Mouse (Mus musculus) myocyte (in vitro differentiated cells): Measurements from ENCODE around the gene Ruvbl1. TPM values are rescaled to one million over a fixed set of nuclear protein-coding genes. Genes with fewer than 3 reads are reported as not detected.

ENCODE experiments used
- H3K27me3 ChIP-seq: one replicate; pipeline ENCODE4 v1.6.1; 2011; ENCODE audit not compliant: control insufficient read depth, insufficient read depth, insufficient read length
- H3K36me3 ChIP-seq: one replicate; pipeline ENCODE4 v1.6.1; 2011; ENCODE audit not compliant: control insufficient read depth, insufficient read depth
- H3K4me2 ChIP-seq: one replicate; pipeline ENCODE4 v1.6.1; 2011; ENCODE audit warnings: low read depth, control low read depth
- H3K4me3 ChIP-seq: one replicate; pipeline ENCODE4 v1.5.1; 2011; ENCODE audit warnings: mild to moderate bottlenecking, control low read depth, moderate library complexity
- H3K79me2 ChIP-seq: one replicate; pipeline ENCODE4 v1.6.1; 2011; ENCODE audit not compliant: control insufficient read depth, insufficient read depth
- H3ac ChIP-seq: one replicate; pipeline ENCODE4 v1.6.1; 2011; ENCODE audit not compliant: control insufficient read depth, insufficient read length
- CEBPB ChIP-seq: IDR thresholded peaks from 2 replicates; pipeline ENCODE4 v1.6.1; 2011; ENCODE audit warnings: mild to moderate bottlenecking, moderate library complexity; ENCODE audit not compliant: poor library complexity, insufficient read depth, severe bottlenecking
- E2F4 ChIP-seq: IDR thresholded peaks from one replicate; pipeline ENCODE4 v1.6.1; 2011; ENCODE audit warnings: mild to moderate bottlenecking, control low read depth, moderate library complexity; ENCODE audit not compliant: insufficient read depth
- MAX ChIP-seq: IDR thresholded peaks from one replicate; pipeline ENCODE4 v1.6.1; 2011; ENCODE audit warnings: low read depth, mild to moderate bottlenecking, control low read depth
- MYOD1 ChIP-seq, 3 experiments: IDR thresholded peaks; one replicate each; pipeline ENCODE4 v1.6.1; 2011; ENCODE audit warnings: control low read depth in 2 of 3, low read depth in 2 of 3, mild to moderate bottlenecking in 2 of 3, moderate library complexity in 1 of 3; ENCODE audit not compliant: insufficient read length in 2 of 3, control insufficient read depth in 1 of 3
- MYOG ChIP-seq, 3 experiments: IDR thresholded peaks; one replicate each; pipeline ENCODE4 v1.6.1; 2011; ENCODE audit warnings: control low read depth in 2 of 3, low read depth in 2 of 3, mild to moderate bottlenecking in 2 of 3; ENCODE audit not compliant: insufficient read length in 2 of 3, control insufficient read depth in 1 of 3, insufficient read depth in 1 of 3
- POLR2A ChIP-seq: IDR thresholded peaks from one replicate; pipeline ENCODE4 v1.6.1; 2011; ENCODE audit warnings: low read depth, mild to moderate bottlenecking, control low read depth, moderate library complexity; ENCODE audit not compliant: insufficient read length
- POLR2AphosphoS2 ChIP-seq: IDR thresholded peaks from one replicate; pipeline ENCODE4 v1.6.1; 2011; ENCODE audit warnings: low read depth, control low read depth; ENCODE audit not compliant: insufficient read length
- REST ChIP-seq: IDR thresholded peaks from one replicate; pipeline ENCODE4 v1.6.1; 2011; ENCODE audit warnings: mild to moderate bottlenecking, control low read depth, moderate library complexity; ENCODE audit not compliant: insufficient read depth, insufficient read length
- SRF ChIP-seq: IDR thresholded peaks from one replicate; pipeline ENCODE4 v1.6.1; 2011; ENCODE audit warnings: low read depth; ENCODE audit not compliant: control insufficient read depth, insufficient read length
- TCF12 ChIP-seq: IDR thresholded peaks from one replicate; pipeline ENCODE4 v1.6.1; 2011; ENCODE audit warnings: mild to moderate bottlenecking, control low read depth; ENCODE audit not compliant: poor library complexity, insufficient read depth, severe bottlenecking
- TCF3 ChIP-seq: IDR thresholded peaks from one replicate; pipeline ENCODE4 v1.6.1; 2011; ENCODE audit warnings: low read depth, control low read depth; ENCODE audit not compliant: insufficient read length
- USF1 ChIP-seq: IDR thresholded peaks from one replicate; pipeline ENCODE4 v1.6.1; 2011; ENCODE audit warnings: low read depth, mild to moderate bottlenecking, control low read depth, moderate library complexity
- polyA plus RNA-seq: library from polyadenylated mRNA; unstranded; fragments of >200 nt; fragmentation: generic; extraction: Trizol; gene quantifications from one replicate; pipeline ENCODE4 v1.2.1, GENCODE M21; 2012; ENCODE audit warnings: missing spikeins

The Ruvbl1 gene
- polyA plus RNA-seq, 1 experiment = 58.6 TPM

GRCm38 (mm10) chr6:88524056-88524455 is 58.8 kb downstream of the Ruvbl1 start:
- no peak for TF ChIP-seq POLR2A
- no peak for TF ChIP-seq CEBPB
- no peak for TF ChIP-seq USF1
- TF ChIP-seq MAX = no peak
- TF ChIP-seq POLR2AphosphoS2 = no peak
- no peak for TF ChIP-seq MYOD1 (IDR thresholded peaks at IDR 0.05; ENCODE audit: control insufficient read depth in 1 of 3, insufficient read length in 2 of 3, low read depth in 2 of 3)
- no peak for TF ChIP-seq REST
- Histone ChIP-seq H3K79me2 (no peaks in the 10 kb centered on the region), H3K4me2 (no peak overlapping the region), H3ac (no peak overlapping the region), H3K4me3 (no peak overlapping the region), H3K36me3 (no peaks in the 10 kb centered on the region), H3K27me3 (peaks cover 11% of the 10 kb centered on the region)

- Histone ChIP-seq H3K4me2 (no peak overlapping the region), H3K4me3 (no peak overlapping the region), H3K27me3 (peaks cover 20% of the 10 kb centered on the region), H3K36me3 (no peaks in the 10 kb centered on the region), H3ac (no peak overlapping the region), H3K79me2 (no peaks in the 10 kb centered on the region)
- no peak for TF ChIP-seq POLR2A
- no peak for TF ChIP-seq E2F4
- no peak for TF ChIP-seq POLR2AphosphoS2
- no peak for TF ChIP-seq MAX
- no peak for TF ChIP-seq CEBPB
- no peak for TF ChIP-seq MYOG (IDR thresholded peaks at IDR 0.05; ENCODE audit: control insufficient read depth in 1 of 3, insufficient read depth in 1 of 3, insufficient read length in 2 of 3, low read depth in 2 of 3)
- no peak for TF ChIP-seq USF1
These were observed 65.1 kb downstream of the Ruvbl1 start for GRCm38 (mm10) chr6:88530306-88530705.

- H3K27me3 ChIP-seq = peaks cover 14% of the 10 kb centered on the region
- no peak for TF ChIP-seq CEBPB
- no peak for TF ChIP-seq SRF
- TF ChIP-seq MAX = no peak
- TF ChIP-seq TCF12 = no peak
- TF ChIP-seq MYOG (IDR thresholded peaks at IDR 0.05; ENCODE audit: control insufficient read depth in 1 of 3, insufficient read depth in 1 of 3, insufficient read length in 2 of 3, low read depth in 2 of 3) = no peak
- TF ChIP-seq POLR2A = no peak
- no peak for TF ChIP-seq USF1
- TF ChIP-seq TCF3 = no peak
- no peak for TF ChIP-seq POLR2AphosphoS2
- no peak for TF ChIP-seq MYOD1 (IDR thresholded peaks at IDR 0.05; ENCODE audit: control insufficient read depth in 1 of 3, insufficient read length in 2 of 3, low read depth in 2 of 3)
- TF ChIP-seq E2F4 = no peak
- TF ChIP-seq REST = no peak
- H3K4me2 ChIP-seq = no peak overlapping the region
These were observed 75.0 kb downstream of the Ruvbl1 start for GRCm38 (mm10) chr6:88540093-88540755.

GRCm38 (mm10) chr6:88544241-88544640 is 79.0 kb downstream of the Ruvbl1 start:
- Histone ChIP-seq H3K4me3 (no peak overlapping the region), H3K4me2 (no peak overlapping the region), H3K79me2 (no peaks in the 10 kb centered on the region), H3K36me3 (no peaks in the 10 kb centered on the region), H3K27me3 (peaks cover 6% of the 10 kb centered on the region), H3ac (no peak overlapping the region)
- TF ChIP-seq POLR2AphosphoS2 = no peak
- TF ChIP-seq MYOG (IDR thresholded peaks at IDR 0.05; ENCODE audit: control insufficient read depth in 1 of 3, insufficient read depth in 1 of 3, insufficient read length in 2 of 3, low read depth in 2 of 3) = no peak
- no peak for TF ChIP-seq CEBPB
- no peak for TF ChIP-seq REST
- no peak for TF ChIP-seq TCF3
- no peak for TF ChIP-seq POLR2A
- no peak for TF ChIP-seq E2F4
- TF ChIP-seq MAX = no peak
- TF ChIP-seq TCF12 = no peak
- no peak for TF ChIP-seq SRF
- TF ChIP-seq USF1 = no peak
- no peak for TF ChIP-seq MYOD1 (IDR thresholded peaks at IDR 0.05; ENCODE audit: control insufficient read depth in 1 of 3, insufficient read length in 2 of 3, low read depth in 2 of 3)

More at GRCm38 (mm10) chr6:88540093-88540755, 75.0 kb downstream of the Ruvbl1 start:
- H3K4me3 ChIP-seq = no peak overlapping the region
- no peaks in the 10 kb centered on the region for H3K79me2 ChIP-seq
- H3K36me3 ChIP-seq = no peaks in the 10 kb centered on the region
- no peak overlapping the region for H3ac ChIP-seq
